Mouse (Mus musculus): ENCODE results near the gene Nek6.

Nek6 gene

GRCm38 (mm10) chr2:38579528-38579927, 68.1 kb downstream of the Nek6 start:
- DNase-seq (ENCODE audit: low spot score), result no peak

DNA sequence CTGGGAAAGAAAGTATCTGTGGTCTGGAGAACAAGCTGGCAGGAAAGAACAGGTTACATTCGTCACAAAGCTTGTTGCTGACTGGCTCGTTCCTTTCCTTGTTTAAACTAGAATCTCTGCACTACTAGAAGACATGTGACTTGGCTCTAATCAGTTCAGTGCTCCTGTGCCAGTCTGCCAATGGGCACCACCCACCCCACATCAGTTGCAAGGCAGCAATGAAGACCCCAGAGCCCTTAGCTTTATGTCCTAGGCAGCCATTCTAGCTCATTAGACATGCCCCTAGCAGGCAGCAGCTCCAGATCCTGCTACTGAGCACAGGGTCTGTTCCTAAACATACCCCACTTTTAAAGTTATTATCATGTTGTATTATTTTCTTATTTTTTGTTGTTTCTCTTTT, 72.5 kb downstream of the Nek6 start:
- no peak for DNase-seq (ENCODE audit: low spot score)

- no peak for DNase-seq (ENCODE audit: low spot score)
Measured at GRCm38 (mm10) chr2:38584514-38585378, 73.3 kb downstream of the Nek6 start.

GRCm38 (mm10) chr2:38585379-38585736, 73.9 kb downstream of the Nek6 start:
- DNase-seq (ENCODE audit: low spot score), result no peak

DNA sequence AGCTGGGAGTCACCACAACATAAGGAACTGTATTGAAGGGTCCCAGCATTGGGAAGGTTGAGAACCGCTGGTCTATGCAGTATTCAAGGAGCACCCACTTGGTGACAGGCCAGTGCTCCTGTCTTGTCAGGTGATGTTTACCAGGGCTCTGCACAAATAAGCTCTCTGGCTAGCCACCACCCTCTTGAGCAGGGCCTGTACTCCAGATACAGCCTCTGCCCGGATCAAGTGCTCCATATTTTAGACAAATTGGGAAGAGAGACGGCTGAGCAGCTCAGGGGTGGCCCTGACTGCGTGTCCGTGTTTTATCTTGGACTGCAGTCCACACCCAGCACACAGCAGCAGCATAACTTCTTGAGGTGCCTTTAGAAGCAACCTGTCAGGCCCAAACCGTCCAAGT, 75.3 kb downstream of the Nek6 start:
- DNase-seq (ENCODE audit: low spot score), result no peak

- no peak for DNase-seq (ENCODE audit: low spot score)
Measured at GRCm38 (mm10) chr2:38591751-38592459, 80.5 kb downstream of the Nek6 start.

GRCm38 (mm10) chr2:38594874-38595273, 83.4 kb downstream of the Nek6 start:
- DNase-seq (ENCODE audit: low spot score), result no peak

GRCm38 (mm10) chr2:38597896-38598295, 86.5 kb downstream of the Nek6 start:
- no peak for DNase-seq (ENCODE audit: low spot score)

DNA sequence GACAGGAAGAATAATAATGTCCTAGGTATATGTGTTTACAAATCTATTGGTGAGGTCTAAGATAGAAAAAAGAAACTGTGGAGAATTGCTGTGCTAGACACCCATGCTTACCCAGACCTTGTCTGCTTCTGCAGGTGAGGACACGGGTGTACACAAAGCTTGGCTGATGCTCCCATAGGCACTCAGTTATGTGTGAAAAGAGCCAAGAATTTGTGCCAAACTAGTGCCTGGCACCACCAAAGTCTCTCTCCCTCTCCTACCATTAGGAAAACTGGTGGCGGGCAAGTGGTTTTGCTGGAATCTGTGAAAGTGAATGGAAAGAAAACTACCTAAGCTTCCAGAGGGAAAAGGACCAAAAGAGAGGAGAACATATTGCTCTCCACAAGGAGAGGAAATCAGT, 87.0 kb downstream of the Nek6 start:
- DNase-seq (ENCODE audit: low spot score), result no peak

DNA sequence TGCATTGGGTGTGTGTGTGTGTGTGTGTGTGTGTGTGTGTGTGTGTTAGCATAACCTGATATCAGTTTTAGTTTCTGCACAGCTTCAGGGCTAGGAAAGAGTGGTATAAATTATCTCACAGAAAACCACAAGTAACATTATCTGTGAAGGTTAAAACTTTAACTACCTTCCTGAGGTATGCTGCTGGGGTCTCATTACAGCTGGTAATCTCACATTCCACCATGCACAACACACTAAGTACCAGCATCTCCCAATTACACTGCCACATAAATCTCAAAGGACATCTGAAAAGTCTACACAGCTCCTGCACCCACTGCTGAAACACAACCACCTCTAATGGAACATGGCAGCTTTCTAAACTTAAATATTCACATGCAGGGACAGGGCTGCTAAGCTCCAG, 89.4 kb downstream of the Nek6 start:
- no peak for DNase-seq (ENCODE audit: low spot score)

GRCm38 (mm10) chr2:38607716-38608115, 96.3 kb downstream of the Nek6 start:
- no peak for DNase-seq (ENCODE audit: low spot score)

DNA sequence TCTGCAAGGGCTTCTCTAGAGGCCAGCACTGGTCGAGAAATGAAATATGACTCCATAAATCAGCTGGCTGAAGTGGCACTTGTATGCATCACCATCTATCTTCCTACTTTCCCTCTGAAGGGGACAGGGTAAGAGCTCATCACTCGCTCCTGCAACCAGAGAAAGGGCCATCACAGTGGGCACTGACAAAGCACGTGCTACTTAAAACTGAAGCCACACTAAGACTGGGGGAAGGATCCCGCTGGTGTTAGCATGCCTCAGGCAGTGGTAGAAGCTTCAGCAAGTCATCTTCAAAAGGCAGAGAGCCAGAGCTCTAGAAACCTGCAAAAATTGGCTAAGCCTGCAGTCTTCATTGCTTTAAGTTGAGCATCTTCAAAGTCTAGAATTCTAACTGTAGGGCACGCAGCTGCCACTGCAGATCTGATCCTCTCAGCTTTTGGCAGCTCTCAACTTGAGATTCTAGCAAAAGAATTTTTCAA, 97.4 kb downstream of the Nek6 start:
- no peak for DNase-seq (ENCODE audit: low spot score)

DNA sequence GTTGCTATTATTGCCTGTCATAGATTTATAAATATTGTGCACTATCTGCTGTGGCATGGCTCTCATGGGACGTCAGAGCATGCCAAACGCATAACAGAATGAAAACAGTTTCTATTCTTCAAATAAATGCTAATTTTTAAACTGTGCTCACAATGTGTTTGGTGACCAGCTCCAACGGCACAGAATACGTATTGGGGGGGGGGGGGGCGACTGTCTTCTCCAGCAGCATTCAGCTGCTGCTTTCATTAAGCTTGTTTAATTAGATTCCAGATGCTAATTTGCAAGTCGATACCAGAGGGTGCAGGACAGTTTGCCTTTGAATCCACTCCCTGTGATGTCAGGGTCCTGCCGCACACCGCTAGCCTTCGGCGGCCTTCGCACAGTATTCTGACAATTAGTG, 97.9 kb downstream of the Nek6 start:
- no peak for DNase-seq (ENCODE audit: low spot score)

- DNase-seq (ENCODE audit: low spot score), result no peak
Measured at GRCm38 (mm10) chr2:38610161-38610560, 98.7 kb downstream of the Nek6 start.

GRCm38 (mm10) chr2:38612596-38612995, 101.2 kb downstream of the Nek6 start:
- DNase-seq (ENCODE audit: low spot score), result no peak

- no peak for DNase-seq (ENCODE audit: low spot score)
Measured at GRCm38 (mm10) chr2:38613576-38613975, 102.1 kb downstream of the Nek6 start.

GRCm38 (mm10) chr2:38614437-38614836, 103.0 kb downstream of the Nek6 start:
- DNase-seq (ENCODE audit: low spot score), result no peak

DNA sequence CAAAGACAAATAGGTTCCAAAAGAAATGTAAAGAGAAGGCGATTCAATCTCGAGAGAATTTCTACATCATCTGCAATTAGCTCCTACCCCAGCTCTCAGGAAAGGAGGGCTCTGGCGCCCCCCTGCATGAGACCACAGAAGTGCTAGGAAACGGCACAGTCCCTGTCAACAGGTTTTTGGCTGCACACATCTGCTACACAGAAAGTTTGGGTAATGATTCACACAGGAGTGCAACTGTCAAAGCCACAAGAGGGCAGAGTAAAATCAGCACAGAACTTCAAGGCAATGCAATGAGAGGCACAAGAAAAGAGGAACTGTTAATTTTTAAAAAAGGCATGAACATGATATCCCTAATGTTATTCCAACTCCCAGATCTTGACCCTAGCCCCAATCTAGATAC, 104.6 kb downstream of the Nek6 start:
- DNase-seq (ENCODE audit: low spot score), result no peak

GRCm38 (mm10) chr2:38616956-38617872, 105.8 kb downstream of the Nek6 start:
- DNase-seq (ENCODE audit: low spot score), result no peak

DNA sequence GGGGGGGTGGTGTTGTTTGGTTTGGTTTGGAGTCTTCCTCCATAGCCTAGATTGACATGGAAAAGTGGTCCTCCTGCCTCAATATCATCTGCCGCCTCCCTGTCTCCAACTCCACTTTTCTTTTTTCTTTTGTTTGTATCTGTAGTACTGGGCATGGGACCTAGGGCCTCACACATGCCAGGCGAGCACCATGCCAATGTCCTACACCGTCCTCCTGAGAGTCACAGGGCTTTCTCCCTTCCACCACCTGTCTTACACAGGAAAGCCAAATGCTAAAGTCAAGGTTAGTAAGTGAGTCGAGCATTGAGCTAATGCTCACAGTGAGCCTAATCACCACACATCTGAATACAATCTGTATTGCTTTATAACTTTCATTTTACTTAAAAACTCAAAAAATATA, 108.3 kb downstream of the Nek6 start:
- DNase-seq (ENCODE audit: low spot score), result no peak

DNA sequence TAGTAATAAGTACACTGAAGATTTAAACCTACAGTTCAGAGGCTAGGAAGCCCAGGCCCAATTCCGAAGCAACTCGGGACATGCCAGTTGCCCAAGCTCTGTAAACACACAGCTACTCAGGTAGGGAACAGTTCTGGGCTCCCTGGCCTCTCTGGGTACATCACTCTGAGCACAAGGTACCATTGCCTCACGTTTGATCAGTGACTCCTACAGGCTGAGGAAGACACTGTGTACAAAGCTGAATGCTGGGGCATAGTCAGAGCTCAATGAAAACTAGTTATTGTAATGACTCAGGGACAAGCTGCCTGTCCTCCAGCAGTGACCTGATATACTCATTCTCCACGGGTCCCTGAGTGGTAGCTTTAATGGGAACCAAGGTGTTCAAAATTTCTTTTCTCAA, 109.6 kb downstream of the Nek6 start:
- no peak for DNase-seq (ENCODE audit: low spot score)

DNA sequence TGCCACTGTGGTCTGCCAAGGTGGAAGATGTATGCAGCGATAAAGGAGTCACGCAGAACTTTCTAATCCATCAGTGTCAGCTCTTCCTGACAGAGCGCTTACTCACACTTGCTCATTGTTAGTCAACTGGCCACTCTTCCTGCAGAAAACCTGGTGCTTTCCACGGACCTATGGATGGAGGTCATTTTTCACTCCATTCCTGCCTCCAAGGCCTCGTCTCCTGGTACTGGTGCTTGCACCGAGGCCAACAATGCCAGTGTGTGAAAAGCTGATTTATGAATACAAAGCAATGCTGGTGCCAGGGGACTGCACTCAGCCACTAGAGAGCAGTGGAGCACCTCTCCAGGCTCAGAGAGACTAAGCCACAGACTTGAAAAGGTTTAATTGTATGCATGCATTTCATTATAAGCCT, 110.2 kb downstream of the Nek6 start:
- no peak for DNase-seq (ENCODE audit: low spot score)
